Mouse (Mus musculus) liver, embryonic 16.5 days (tissue): ENCODE data around the gene Spg21. TPM values are rescaled to one million over a fixed set of nuclear protein-coding genes. Genes with fewer than 3 reads are reported as not detected.

Experiments used
- ATAC-seq: fragments of 200-750 bp; cut with Nextera tagmentation; 2 replicates; pipeline ENCODE4 v1.8.0; 2017; ENCODE audit warnings: low read depth, mild to moderate bottlenecking, moderate number of reproducible peaks, moderate library complexity
- H3K27ac ChIP-seq: fragments of 300-500 bp; sonication (generic); 2 replicates; pipeline ENCODE4 v1.5.1; 2014; ENCODE audit warnings: mild to moderate bottlenecking, low read length
- H3K27me3 ChIP-seq: fragments of 300-500 bp; sonication (generic); 2 replicates; pipeline ENCODE4 v1.6.1; 2014; ENCODE audit warnings: low read depth, low read length, mixed read lengths; ENCODE audit not compliant: control insufficient read depth, insufficient read depth
- H3K36me3 ChIP-seq: fragments of 300-500 bp; sonication (generic); 2 replicates; pipeline ENCODE4 v1.6.1; 2014; ENCODE audit warnings: mild to moderate bottlenecking; ENCODE audit not compliant: control insufficient read depth, insufficient read depth
- H3K4me1 ChIP-seq: fragments of 300-500 bp; sonication (generic); 2 replicates; pipeline ENCODE4 v1.6.1; 2014; ENCODE audit warnings: low read depth, low read length, mixed read lengths; ENCODE audit not compliant: control insufficient read depth
- H3K4me2 ChIP-seq: fragments of 300-500 bp; sonication (generic); 2 replicates; pipeline ENCODE4 v1.6.1; 2014; ENCODE audit warnings: low read depth, low read length, mixed read lengths
- H3K4me3 ChIP-seq: fragments of 300-500 bp; sonication (generic); 2 replicates; pipeline ENCODE4 v1.5.1; 2014; ENCODE audit warnings: low read depth, mild to moderate bottlenecking, low read length
- H3K9ac ChIP-seq: fragments of 300-500 bp; sonication (generic); 2 replicates; pipeline ENCODE4 v1.6.1; 2014; ENCODE audit warnings: low read depth, low read length
- H3K9me3 ChIP-seq: fragments of 300-500 bp; sonication (generic); replicated peaks from 2 replicates; pipeline ENCODE4 v1.6.1; 2016; ENCODE audit warnings: low read length; ENCODE audit not compliant: control insufficient read depth
- WGBS: fragments of 180-500 bp; shearing (Covaris S2); extraction: QIAGEN DNeasy Blood & Tissue Kit; methylation state at CpG from one replicate; pipeline ENCODE4 v1.1.7; 2014; ENCODE audit not compliant: insufficient replicate concordance; 5-methylcytosine and 5-hydroxymethylcytosine counted together
- polyA plus RNA-seq: library from polyadenylated mRNA; unstranded; fragments of >200 nt; fragmentation: Nextera tagmentation; extraction: Ambion mirVana; gene quantifications from 2 replicates; pipeline ENCODE4 v1.2.1, GENCODE M21; 2015

Spg21 gene
- polyA plus RNA-seq, 1 experiment from 2014 or later, result 26.7 TPM

DNA sequence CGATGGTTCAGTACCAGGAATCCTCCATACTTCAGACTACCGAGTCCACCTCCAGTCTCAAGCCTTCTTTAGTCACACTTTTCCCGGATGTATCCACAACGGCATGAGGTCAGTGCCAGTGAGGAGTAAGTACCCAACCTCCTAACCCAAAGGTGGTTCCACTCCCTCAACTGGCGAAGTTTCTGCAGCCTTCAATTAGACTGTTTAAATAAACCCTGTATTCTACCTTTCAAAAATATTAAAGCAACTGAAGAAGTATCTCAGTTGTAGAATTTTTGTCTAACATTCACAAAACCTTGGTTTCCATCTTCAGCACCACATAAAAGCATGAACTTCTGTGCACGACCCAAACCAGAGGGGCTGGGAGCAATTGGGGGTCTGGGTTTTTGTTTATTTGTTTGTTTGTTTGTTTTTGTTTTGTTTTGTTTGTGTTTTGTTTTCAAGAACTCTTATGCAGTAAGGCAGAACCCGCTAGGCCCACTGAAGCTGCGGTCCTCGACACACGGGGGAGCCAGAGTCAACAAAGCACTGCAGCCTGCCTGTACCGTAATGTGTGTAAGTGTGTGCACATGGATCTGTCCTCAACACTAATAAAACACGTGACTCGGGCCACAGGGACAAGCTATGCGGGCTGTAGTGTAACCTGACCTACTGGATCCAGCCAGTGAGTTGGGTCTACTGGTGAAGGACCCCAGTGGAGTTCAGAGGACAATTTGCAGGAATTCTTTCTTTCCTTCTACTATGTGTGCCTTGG lies 63.0 kb downstream of the Spg21 start:
- Histone ChIP-seq H3K36me3 (no peaks in the 10 kb centered on the region), H3K4me1 (peaks cover 14% of the 10 kb centered on the region), H3K9ac (no peak overlapping the region), H3K27ac (no peak overlapping the region), H3K4me2 (no peak overlapping the region), H3K4me3 (no peak overlapping the region), H3K9me3 (no peaks in the 10 kb centered on the region), H3K27me3 (peaks cover 19% of the 10 kb centered on the region)
- ATAC-seq, result peak; percentile 71
- 20% methylated on average over 14 of the region's 14 CpGs for WGBS

DNA sequence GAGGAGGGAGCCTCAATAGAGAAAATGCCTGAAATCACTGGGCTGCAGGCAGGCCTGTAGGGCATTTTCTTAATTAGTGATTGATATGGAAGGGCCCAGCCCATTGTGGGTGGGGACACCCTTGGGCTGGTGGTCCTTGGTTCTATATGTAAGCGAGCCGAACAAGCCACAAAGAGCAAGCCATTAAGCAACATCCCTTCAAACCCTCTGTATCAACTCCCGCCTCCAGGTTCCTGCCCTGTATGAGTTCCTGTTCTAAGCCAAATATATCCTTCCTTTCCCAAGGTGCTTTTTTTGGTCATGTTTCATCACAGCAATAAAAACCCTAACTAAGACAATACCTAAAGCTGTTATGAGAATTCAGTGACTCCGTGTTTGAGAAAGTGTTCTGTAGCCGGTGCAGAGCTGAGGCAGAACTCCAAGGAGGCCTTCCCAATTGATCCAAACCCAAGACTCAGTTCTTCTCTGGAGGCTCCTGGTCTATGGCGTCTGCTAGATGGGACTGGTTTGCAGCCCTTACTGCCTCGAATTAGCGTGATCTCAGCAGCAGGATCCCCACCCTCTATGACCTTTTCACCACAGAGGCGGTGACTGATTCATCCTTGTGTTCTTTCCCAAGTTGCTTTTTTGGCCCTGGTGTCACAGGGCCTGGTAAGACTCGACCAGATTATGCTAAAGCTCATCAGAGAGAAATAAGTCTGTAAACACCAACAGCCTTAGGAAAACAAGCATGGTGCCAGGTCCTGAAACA lies 64.9 kb downstream of the Spg21 start:
- Histone ChIP-seq H3K36me3 (no peaks in the 10 kb centered on the region), H3K4me1 (peaks cover 29% of the 10 kb centered on the region), H3K27ac (no peak overlapping the region), H3K9ac (no peak overlapping the region), H3K4me2 (no peak overlapping the region), H3K27me3 (peaks cover 7% of the 10 kb centered on the region), H3K9me3 (no peaks in the 10 kb centered on the region), H3K4me3 (no peak overlapping the region)
- no peak for ATAC-seq
- WGBS, result 68% methylated on average over 10 of the region's 10 CpGs

GRCm38 (mm10) chr9:65528417-65529038 lies 67.8 kb downstream of the Spg21 start:
- H3K4me3 ChIP-seq, result no peak overlapping the region

DNA sequence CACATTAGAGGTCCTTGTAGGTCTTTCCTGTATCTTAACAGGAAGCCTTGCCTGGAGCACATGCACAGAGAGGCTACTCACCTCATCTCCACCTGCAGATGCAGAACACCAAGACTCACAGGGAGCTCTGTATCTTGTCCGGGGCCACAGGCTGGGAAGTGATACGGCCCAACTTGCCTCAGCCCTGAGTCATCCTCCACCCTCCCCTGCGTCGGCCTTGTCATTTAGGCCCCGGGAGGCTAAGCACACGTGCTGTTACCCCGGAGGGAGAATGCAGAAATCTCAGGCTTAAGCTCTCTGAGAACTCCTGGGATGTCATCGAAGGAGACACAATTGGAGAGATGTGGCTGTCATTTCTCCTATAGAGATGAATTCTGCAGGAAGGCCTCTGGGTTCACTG lies 68.9 kb downstream of the Spg21 start:
- Histone ChIP-seq H3K4me2 (peak overlapping the region; percentile 34), H3K27ac (peak overlapping the region; percentile 84), H3K4me3 (no peak overlapping the region), H3K9ac (peak overlapping the region; percentile 27; the same call in 1 of the 2 replicates), H3K9me3 (no peaks in the 10 kb centered on the region), H3K4me1 (peaks cover 27% of the 10 kb centered on the region), H3K27me3 (no peaks in the 10 kb centered on the region), H3K36me3 (no peaks in the 10 kb centered on the region)
- WGBS, result 36% methylated on average over 8 of the region's 8 CpGs
- peak; percentile 87 for ATAC-seq

More at GRCm38 (mm10) chr9:65528417-65529038, 67.8 kb downstream of the Spg21 start:
- peak overlapping the region; percentile 84 for H3K27ac ChIP-seq
- no peaks in the 10 kb centered on the region for H3K36me3 ChIP-seq
- H3K4me2 ChIP-seq, result peak overlapping the region; percentile 44
- no peaks in the 10 kb centered on the region for H3K9me3 ChIP-seq
- H3K27me3 ChIP-seq, result no peaks in the 10 kb centered on the region
- H3K9ac ChIP-seq, result peak overlapping the region; percentile 25
- H3K4me1 ChIP-seq, result peaks cover 29% of the 10 kb centered on the region
- ATAC-seq, result peak; percentile 89
- 28% methylated on average over 6 of the region's 6 CpGs for WGBS

GRCm38 (mm10) chr9:65531283-65531682 lies 70.5 kb downstream of the Spg21 start:
- Histone ChIP-seq H3K27ac (no peak overlapping the region), H3K9ac (no peak overlapping the region), H3K4me2 (no peak overlapping the region), H3K4me1 (peaks cover 35% of the 10 kb centered on the region), H3K9me3 (no peaks in the 10 kb centered on the region), H3K4me3 (no peak overlapping the region), H3K36me3 (no peaks in the 10 kb centered on the region), H3K27me3 (no peaks in the 10 kb centered on the region)
- 89% methylated on average over 5 of the region's 5 CpGs for WGBS
- ATAC-seq, result no peak

GRCm38 (mm10) chr9:65532986-65533385 lies 72.2 kb downstream of the Spg21 start:
- no peak overlapping the region for H3K4me3 ChIP-seq
- H3K36me3 ChIP-seq, result no peaks in the 10 kb centered on the region
- H3K27ac ChIP-seq, result peak overlapping the region; percentile 39
- H3K9me3 ChIP-seq, result no peaks in the 10 kb centered on the region
- H3K27me3 ChIP-seq, result no peaks in the 10 kb centered on the region
- no peak overlapping the region for H3K9ac ChIP-seq
- 44% methylated on average over 8 of the region's 8 CpGs for WGBS
- H3K4me2 ChIP-seq, result no peak overlapping the region
- H3K4me1 ChIP-seq, result peaks cover 36% of the 10 kb centered on the region
- ATAC-seq, result no peak

DNA sequence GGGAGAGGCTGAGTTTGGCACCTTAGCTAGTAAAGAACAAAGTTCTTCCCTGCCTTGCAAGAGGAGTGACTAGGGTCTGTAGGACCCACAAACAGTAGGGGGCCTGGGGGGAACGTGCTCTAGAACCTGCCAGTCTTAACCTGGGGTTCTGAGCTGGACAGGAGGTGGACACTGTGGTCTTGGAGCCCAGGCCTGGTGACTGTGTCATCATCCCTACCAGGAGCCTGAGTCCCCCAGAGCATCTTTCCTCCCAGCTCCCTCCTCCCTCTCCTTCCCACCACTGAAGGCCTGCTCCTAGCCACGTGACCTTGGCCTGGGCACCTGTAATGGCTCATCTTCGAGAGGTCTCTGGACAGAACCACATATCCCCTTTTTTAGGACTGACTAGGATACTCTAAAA lies 73.4 kb downstream of the Spg21 start:
- Histone ChIP-seq H3K4me2 (no peak overlapping the region), H3K9me3 (no peaks in the 10 kb centered on the region), H3K4me3 (no peak overlapping the region), H3K36me3 (no peaks in the 10 kb centered on the region), H3K4me1 (peaks cover 25% of the 10 kb centered on the region), H3K27me3 (no peaks in the 10 kb centered on the region), H3K9ac (no peak overlapping the region), H3K27ac (no peak overlapping the region)
- 75% methylated on average over 3 of the region's 3 CpGs for WGBS
- no peak for ATAC-seq

DNA sequence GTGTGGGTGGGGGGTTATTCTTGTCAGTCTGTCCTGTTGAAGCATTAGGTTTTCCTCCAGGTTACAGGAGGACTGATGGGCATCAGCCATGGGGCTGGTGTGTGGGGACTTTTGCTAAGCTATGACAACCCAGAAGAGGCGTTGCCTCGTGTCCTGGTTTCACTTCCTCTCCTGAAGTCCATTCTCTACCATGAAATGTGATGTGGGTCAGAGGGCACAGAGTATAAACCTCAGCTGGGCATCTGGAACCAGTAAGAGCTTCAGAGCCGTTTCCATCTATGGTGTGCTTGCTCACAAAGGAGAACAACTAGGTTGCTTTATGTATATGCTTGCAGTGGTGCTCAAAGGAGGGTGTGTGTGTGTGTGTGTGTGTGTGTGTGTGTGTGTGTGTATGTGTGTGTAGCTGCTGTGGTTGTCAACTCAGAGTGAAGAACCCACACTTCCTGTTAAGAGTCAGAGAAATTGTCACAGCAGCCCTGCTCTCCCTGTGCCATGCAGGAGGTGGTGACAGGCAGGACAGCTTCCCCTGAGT lies 74.5 kb downstream of the Spg21 start:
- Histone ChIP-seq H3K27me3 (no peaks in the 10 kb centered on the region), H3K4me2 (no peak overlapping the region), H3K4me3 (no peak overlapping the region), H3K9me3 (no peaks in the 10 kb centered on the region), H3K4me1 (peaks cover 13% of the 10 kb centered on the region), H3K9ac (no peak overlapping the region), H3K27ac (peak overlapping the region; percentile 48; the same call in 1 of the 2 replicates), H3K36me3 (no peaks in the 10 kb centered on the region)
- 32% methylated on average over 3 of the region's 3 CpGs for WGBS
- ATAC-seq, result peak; percentile 38
